Comparison of ENCODE assay signal across 8 mouse cellular contexts in genomic region chr5:36742126-36742848, GRCm38 (mm10). TPM values are rescaled to one million over a fixed set of nuclear protein-coding genes. Genes with fewer than 3 reads are reported as not detected.
DNase-seq lines count a peak whose midpoint lies in the region; ATAC-seq lines count a peak whose summit lies in the region.

No protein-coding gene starts in this region.

- H3K9me3 ChIP-seq in forebrain, embryonic 10.5 days, result no peaks in the 10 kb centered on the region
- H3K9me3 ChIP-seq in forebrain, embryonic 16.5 days (ENCODE audit: control insufficient read depth, low read length), result no peaks in the 10 kb centered on the region

- ATAC-seq in forebrain, embryonic 16.5 days, result no peak
- peak; percentile 77 for ATAC-seq in megakaryocyte progenitor cell, adult 5-6 weeks (replicated peaks; ENCODE audit: poor library complexity)

- no peak overlapping the region for H3K27ac ChIP-seq in forebrain, embryonic 10.5 days
- H3K27ac ChIP-seq in forebrain, embryonic 16.5 days (ENCODE audit: low read length), result no peak overlapping the region

- no peak overlapping the region for H3K4me3 ChIP-seq in forebrain, embryonic 10.5 days
- H3K4me3 ChIP-seq in forebrain, embryonic 16.5 days (replicated peaks; ENCODE audit: low read length), result no peak overlapping the region

- H3K36me3 ChIP-seq in forebrain, embryonic 10.5 days (replicated peaks), result peaks cover 5% of the 10 kb centered on the region; the same call in 1 of the 2 replicates
- no peaks in the 10 kb centered on the region for H3K36me3 ChIP-seq in forebrain, embryonic 16.5 days (ENCODE audit: control insufficient read depth, insufficient read depth)

- H3K9ac ChIP-seq in forebrain, embryonic 16.5 days (replicated peaks; ENCODE audit: low read depth, low read length), result no peak overlapping the region

- peaks cover 24% of the 10 kb centered on the region for H3K4me1 ChIP-seq in forebrain, embryonic 10.5 days
- peaks cover 12% of the 10 kb centered on the region for H3K4me1 ChIP-seq in forebrain, embryonic 16.5 days (replicated peaks; ENCODE audit: control insufficient read depth, insufficient read depth, low read length)

- DNase-seq in forebrain, embryonic 10.5 days (ENCODE audit: extremely low spot score, low spot score), result peak; percentile 78
- DNase-seq in c-Kit-positive CD71-positive TER-119-positive erythroid progenitor cells, embryonic 14.5 days (ENCODE audit: low spot score), result peak; percentile 74
- peak; percentile 51 to 77 for DNase-seq in frontal cortex, postnatal 14 days (ENCODE audit: low spot score in 2 of 2)
- peak; percentile 62 for DNase-seq in hindlimb bud, embryonic 11.5 days (ENCODE audit: extremely low spot score, low read depth, low spot score)
- DNase-seq in left cerebral cortex, adult 18-20 months (ENCODE audit: low spot score in 2 of 2), result peak; percentile 83 to 90
- DNase-seq in spleen, postnatal 36 days (ENCODE audit: low spot score in 2 of 2), result peak; percentile 60 to 74

- WGBS in forebrain, embryonic 10.5 days, result 46% methylated on average over 16 of the region's 16 CpGs
- 41% methylated on average over 16 of the region's 16 CpGs for WGBS in forebrain, embryonic 16.5 days

- H3K4me2 ChIP-seq in forebrain, embryonic 16.5 days (ENCODE audit: low read length), result no peak overlapping the region

- no peaks in the 10 kb centered on the region; the same call in 1 of the 2 replicates for H3K27me3 ChIP-seq in forebrain, embryonic 10.5 days (ENCODE audit: poor library complexity, severe bottlenecking)
- H3K27me3 ChIP-seq in forebrain, embryonic 16.5 days (replicated peaks; ENCODE audit: control insufficient read depth, insufficient read depth, low read length), result no peaks in the 10 kb centered on the region

RNA-seq across cellular contexts. Expression of gene Bloc1s4, which starts 6.2 kb away (rescaled TPM):
- polyA plus RNA-seq in forebrain, embryonic 10.5 days (2016; fragmentation: Nextera tagmentation; extraction: Ambion mirVana), result 19.7 and 20.6 TPM in 2 replicates
- polyA plus RNA-seq in forebrain, embryonic 16.5 days (2015; fragmentation: Nextera tagmentation; extraction: Ambion mirVana), result 26.0 and 31.4 TPM in 2 replicates
- total RNA-seq in left cerebral cortex, adult 18-20 months (2021), result 10 to 100 TPM; 17.5 to 19.6 TPM
- total RNA-seq in megakaryocyte progenitor cell, adult 5-6 weeks (2015), result 10.0 and 14.6 TPM in 2 replicates
- total RNA-seq in megakaryocyte progenitor cell, adult 5-6 weeks (2017), result 13.7 and 16.9 TPM in 2 replicates

RNA-seq across cellular contexts. Expression of gene D5Ertd579e, which starts 46.5 kb away (rescaled TPM):
- 27.6 and 31.3 TPM in 2 replicates for polyA plus RNA-seq in forebrain, embryonic 10.5 days (2016; fragmentation: Nextera tagmentation; extraction: Ambion mirVana)
- 35.9 and 39.9 TPM in 2 replicates for polyA plus RNA-seq in forebrain, embryonic 16.5 days (2015; fragmentation: Nextera tagmentation; extraction: Ambion mirVana)
- 10 to 100 TPM; 91.9 to 94.7 TPM for total RNA-seq in left cerebral cortex, adult 18-20 months (2021)
- total RNA-seq in megakaryocyte progenitor cell, adult 5-6 weeks (2015), result 13.3 and 16.0 TPM in 2 replicates
- total RNA-seq in megakaryocyte progenitor cell, adult 5-6 weeks (2017), result 20.2 and 41.1 TPM in 2 replicates

RNA-seq across cellular contexts. Expression of gene Mrfap1, which starts 54.3 kb away (rescaled TPM):
- 435 and 463 TPM in 2 replicates for polyA plus RNA-seq in forebrain, embryonic 10.5 days (2016; fragmentation: Nextera tagmentation; extraction: Ambion mirVana)
- 284 and 308 TPM in 2 replicates for polyA plus RNA-seq in forebrain, embryonic 16.5 days (2015; fragmentation: Nextera tagmentation; extraction: Ambion mirVana)
- 100 to 1,000 TPM; 430 to 460 TPM for total RNA-seq in left cerebral cortex, adult 18-20 months (2021)
- total RNA-seq in megakaryocyte progenitor cell, adult 5-6 weeks (2015), result 230 and 234 TPM in 2 replicates
- total RNA-seq in megakaryocyte progenitor cell, adult 5-6 weeks (2017), result 325 and 344 TPM in 2 replicates
